Mouse (Mus musculus): Measurements from ENCODE around the gene Nrbf2. TPM values are rescaled to one million over a fixed set of nuclear protein-coding genes. Genes with fewer than 3 reads are reported as not detected.
A peak's percentile ranks its signal among the peaks of the same experiment; 100 is the strongest.

Nrbf2 gene
- polyA plus RNA-seq (2014; fragmentation: Nextera tagmentation; extraction: Ambion mirVana), result 35.7 and 36.1 TPM in 2 replicates

DNA sequence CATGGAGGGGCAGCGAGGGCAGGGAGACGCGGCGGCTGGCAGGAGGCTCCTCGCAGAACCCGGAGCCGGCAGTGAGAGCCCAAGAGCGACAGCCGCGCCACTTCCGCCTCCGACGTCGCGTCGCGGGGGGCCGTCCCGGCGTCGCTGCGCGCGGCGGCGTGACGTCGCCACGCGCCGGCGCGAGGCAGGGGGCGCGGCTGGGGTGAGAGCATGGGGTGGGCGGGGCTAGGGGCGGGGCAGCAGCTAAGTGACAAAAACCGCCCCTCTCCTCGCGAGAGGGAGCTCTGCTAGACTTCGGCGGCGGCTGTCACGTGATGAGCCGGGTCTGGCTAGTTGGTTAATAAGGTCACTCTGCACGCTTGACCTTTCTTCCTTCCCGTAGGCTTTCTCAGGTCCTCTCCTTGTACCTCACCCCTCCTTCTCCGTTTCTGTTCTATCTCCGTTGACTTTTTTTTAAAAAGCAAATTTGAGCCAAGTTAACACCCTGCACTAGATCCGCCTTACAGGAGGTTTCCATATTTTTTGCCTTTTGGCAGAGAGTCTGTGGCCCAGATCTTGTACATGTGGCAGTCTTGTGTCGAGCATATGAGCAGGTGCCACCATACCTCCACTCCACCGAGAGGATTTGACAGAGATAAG, at the start of gene Nrbf2:
Gene Nrbf2, minus strand, starts transcription at position 130 of the 639 bp plus-strand sequence.
- Histone ChIP-seq H3K9me3 (replicated peaks; ENCODE audit: control insufficient read depth, low read length) (no peaks in the 10 kb centered on the region), H3K36me3 (ENCODE audit: control insufficient read depth, insufficient read depth, low read length) (no peaks in the 10 kb centered on the region), H3K9ac (ENCODE audit: low read depth, low read length) (peak within 1 kb of the TSS; percentile 80), H3K4me2 (peak within 1 kb of the TSS; percentile 85), H3K27ac (ENCODE audit: low read depth, low read length) (peak within 1 kb of the TSS; percentile 75), H3K27me3 (ENCODE audit: control insufficient read depth, insufficient read depth, low read length) (no peaks in the 10 kb centered on the region), H3K4me1 (ENCODE audit: control insufficient read depth, insufficient read depth, low read length) (peaks cover 22% of the 10 kb centered on the region), H3K4me3 (ENCODE audit: low read depth, low read length) (peak within 1 kb of the TSS; percentile 76)
- ATAC-seq (replicated peaks; ENCODE audit: insufficient number of reproducible peaks, low FRiP score, low TSS enrichment), result peak; percentile 92
- 4% methylated on average over 47 of the region's 52 CpGs for WGBS (ENCODE audit: insufficient replicate concordance)

DNA sequence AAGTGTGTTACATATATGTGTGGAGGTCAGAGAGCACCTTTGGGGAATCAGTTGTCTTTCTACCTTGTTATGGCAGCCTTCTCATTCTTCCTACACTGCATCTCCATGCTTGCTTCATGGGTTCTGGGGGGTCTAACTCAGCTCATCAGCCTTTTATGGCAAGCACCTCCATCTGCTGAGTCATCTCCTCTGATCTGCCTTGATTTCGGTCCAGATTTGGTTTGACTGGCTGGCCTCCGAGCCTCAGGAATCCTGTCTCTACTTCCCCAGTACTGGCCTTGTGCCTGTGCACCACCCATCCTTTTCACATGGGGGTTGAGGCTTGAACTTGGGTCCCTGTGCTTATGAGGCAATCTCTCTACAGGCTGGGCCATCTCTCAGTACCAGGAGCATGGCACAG, 45.5 kb upstream of the Nrbf2 start:
- no peak overlapping the region for H3K9ac ChIP-seq (ENCODE audit: low read depth, low read length)
- H3K9me3 ChIP-seq (replicated peaks; ENCODE audit: control insufficient read depth, low read length), result no peaks in the 10 kb centered on the region
- no peak for ATAC-seq (replicated peaks; ENCODE audit: insufficient number of reproducible peaks, low FRiP score, low TSS enrichment)
- no peaks in the 10 kb centered on the region for H3K4me1 ChIP-seq (ENCODE audit: control insufficient read depth, insufficient read depth, low read length)
- H3K36me3 ChIP-seq (ENCODE audit: control insufficient read depth, insufficient read depth, low read length), result no peaks in the 10 kb centered on the region
- no peak overlapping the region for H3K27ac ChIP-seq (ENCODE audit: low read depth, low read length)
- no peaks in the 10 kb centered on the region for H3K27me3 ChIP-seq (ENCODE audit: control insufficient read depth, insufficient read depth, low read length)
- no peak overlapping the region for H3K4me3 ChIP-seq (ENCODE audit: low read depth, low read length)
- no peak overlapping the region for H3K4me2 ChIP-seq
- WGBS (ENCODE audit: insufficient replicate concordance), result 80% methylated on average over 2 of the region's 2 CpGs

- no peaks in the 10 kb centered on the region for H3K27me3 ChIP-seq (ENCODE audit: control insufficient read depth, insufficient read depth, low read length)
- ATAC-seq (replicated peaks; ENCODE audit: insufficient number of reproducible peaks, low FRiP score, low TSS enrichment), result no peak
- H3K36me3 ChIP-seq (ENCODE audit: control insufficient read depth, insufficient read depth, low read length), result no peaks in the 10 kb centered on the region
- 29% methylated on average over 11 of the region's 11 CpGs for WGBS (ENCODE audit: insufficient replicate concordance)
- peak overlapping the region; percentile 31 for H3K4me2 ChIP-seq
- no peaks in the 10 kb centered on the region for H3K9me3 ChIP-seq (replicated peaks; ENCODE audit: control insufficient read depth, low read length)
- no peak overlapping the region for H3K4me3 ChIP-seq (ENCODE audit: low read depth, low read length)
- no peak overlapping the region for H3K27ac ChIP-seq (ENCODE audit: low read depth, low read length)
- H3K9ac ChIP-seq (ENCODE audit: low read depth, low read length), result no peak overlapping the region
- H3K4me1 ChIP-seq (ENCODE audit: control insufficient read depth, insufficient read depth, low read length), result no peaks in the 10 kb centered on the region
Observed at GRCm38 (mm10) chr10:67329661-67330060, 44.6 kb upstream of the Nrbf2 start.

- Histone ChIP-seq H3K36me3 (ENCODE audit: control insufficient read depth, insufficient read depth, low read length) (no peaks in the 10 kb centered on the region), H3K4me3 (ENCODE audit: low read depth, low read length) (no peak overlapping the region), H3K4me1 (ENCODE audit: control insufficient read depth, insufficient read depth, low read length) (no peaks in the 10 kb centered on the region), H3K9ac (ENCODE audit: low read depth, low read length) (no peak overlapping the region), H3K27ac (ENCODE audit: low read depth, low read length) (no peak overlapping the region), H3K9me3 (replicated peaks; ENCODE audit: control insufficient read depth, low read length) (no peaks in the 10 kb centered on the region), H3K27me3 (ENCODE audit: control insufficient read depth, insufficient read depth, low read length) (no peaks in the 10 kb centered on the region), H3K4me2 (no peak overlapping the region)
- ATAC-seq (replicated peaks; ENCODE audit: insufficient number of reproducible peaks, low FRiP score, low TSS enrichment), result no peak
- 80% methylated on average over 5 of the region's 5 CpGs for WGBS (ENCODE audit: insufficient replicate concordance)
Observed at GRCm38 (mm10) chr10:67328208-67328607, 43.1 kb upstream of the Nrbf2 start.

GRCm38 (mm10) chr10:67324036-67324435, 38.9 kb upstream of the Nrbf2 start:
- no peak for ATAC-seq (replicated peaks; ENCODE audit: insufficient number of reproducible peaks, low FRiP score, low TSS enrichment)
- Histone ChIP-seq H3K36me3 (ENCODE audit: control insufficient read depth, insufficient read depth, low read length) (no peaks in the 10 kb centered on the region), H3K27me3 (ENCODE audit: control insufficient read depth, insufficient read depth, low read length) (no peaks in the 10 kb centered on the region), H3K4me1 (ENCODE audit: control insufficient read depth, insufficient read depth, low read length) (no peaks in the 10 kb centered on the region), H3K9me3 (replicated peaks; ENCODE audit: control insufficient read depth, low read length) (no peaks in the 10 kb centered on the region), H3K4me2 (no peak overlapping the region), H3K4me3 (ENCODE audit: low read depth, low read length) (no peak overlapping the region), H3K27ac (ENCODE audit: low read depth, low read length) (no peak overlapping the region), H3K9ac (ENCODE audit: low read depth, low read length) (no peak overlapping the region)
- 71% methylated on average over 1 of the region's 1 CpGs for WGBS (ENCODE audit: insufficient replicate concordance)

DNA sequence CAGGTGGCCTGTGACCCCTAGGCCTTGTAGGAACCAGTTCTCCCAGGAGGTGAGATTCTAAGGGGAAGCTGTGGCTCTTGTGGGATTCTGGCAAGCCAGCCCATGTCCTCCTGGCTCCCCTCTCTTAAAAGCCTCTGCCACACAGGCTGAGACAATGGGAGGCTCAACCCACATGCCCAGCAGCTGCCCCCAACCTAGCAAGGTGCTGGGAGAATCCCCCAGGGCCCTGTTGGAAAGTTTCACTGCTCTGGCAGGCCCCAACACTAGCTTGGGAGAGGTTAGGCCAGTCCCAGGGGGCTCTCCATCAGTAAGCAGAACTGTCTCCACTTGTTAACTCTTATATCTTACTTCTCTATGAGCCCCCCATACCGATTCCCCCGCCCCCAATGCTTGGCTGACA, 36.3 kb upstream of the Nrbf2 start:
- no peak for ATAC-seq (replicated peaks; ENCODE audit: insufficient number of reproducible peaks, low FRiP score, low TSS enrichment)
- 87% methylated on average over 2 of the region's 2 CpGs for WGBS (ENCODE audit: insufficient replicate concordance)

DNA sequence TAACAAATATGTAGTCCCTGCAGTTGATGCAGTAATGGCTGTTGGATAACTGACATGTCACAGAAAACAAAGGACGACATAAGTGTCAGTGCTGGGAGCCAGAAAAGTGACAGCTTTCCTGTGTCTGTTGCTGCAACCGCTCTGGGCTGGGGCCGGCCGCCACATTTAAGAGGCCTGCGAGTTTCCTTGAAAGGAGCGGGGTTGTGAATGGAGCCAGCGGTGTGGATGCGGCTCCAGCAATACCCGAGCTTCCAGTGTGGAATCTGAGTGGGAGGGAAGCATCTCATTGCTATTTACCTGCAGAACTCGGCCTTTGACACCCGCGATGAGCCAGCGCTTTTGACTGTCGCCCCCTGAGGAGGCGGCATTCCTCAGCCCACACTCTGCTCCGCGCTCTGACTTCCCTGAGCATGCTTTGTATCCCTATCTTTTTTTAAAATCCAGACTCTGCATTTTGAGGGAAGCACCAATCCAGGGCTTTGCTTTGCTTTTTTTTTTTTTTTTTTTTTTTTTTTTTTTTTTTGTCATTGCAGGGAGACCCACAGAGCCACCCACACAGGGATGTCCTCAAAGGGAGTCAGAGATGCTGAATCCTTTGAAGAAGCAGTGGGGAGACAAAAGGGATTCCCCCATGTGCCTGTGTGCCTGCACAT, 35.2 kb upstream of the Nrbf2 start:
- Histone ChIP-seq H3K27me3 (ENCODE audit: control insufficient read depth, insufficient read depth, low read length) (0 out of 2 replicates have a peak, but pooled peaks cover 4% of the 10 kb centered on the region), H3K4me1 (ENCODE audit: control insufficient read depth, insufficient read depth, low read length) (no peaks in the 10 kb centered on the region), H3K9ac (ENCODE audit: low read depth, low read length) (no peak overlapping the region), H3K4me3 (ENCODE audit: low read depth, low read length) (0 out of 2 replicates have a peak overlapping the region, but pooled peaks have one; percentile 10), H3K9me3 (replicated peaks; ENCODE audit: control insufficient read depth, low read length) (no peaks in the 10 kb centered on the region), H3K36me3 (ENCODE audit: control insufficient read depth, insufficient read depth, low read length) (no peaks in the 10 kb centered on the region), H3K27ac (ENCODE audit: low read depth, low read length) (no peak overlapping the region), H3K4me2 (peak overlapping the region; percentile 61)
- WGBS (ENCODE audit: insufficient replicate concordance), result 16% methylated on average over 17 of the region's 17 CpGs
- no peak for ATAC-seq (replicated peaks; ENCODE audit: insufficient number of reproducible peaks, low FRiP score, low TSS enrichment)

More for the DNA sequence above, 36.3 kb upstream of the Nrbf2 start:
- Histone ChIP-seq H3K4me2 (no peak overlapping the region), H3K27ac (ENCODE audit: low read depth, low read length) (no peak overlapping the region), H3K36me3 (ENCODE audit: control insufficient read depth, insufficient read depth, low read length) (no peaks in the 10 kb centered on the region), H3K4me1 (ENCODE audit: control insufficient read depth, insufficient read depth, low read length) (no peaks in the 10 kb centered on the region), H3K9me3 (replicated peaks; ENCODE audit: control insufficient read depth, low read length) (no peaks in the 10 kb centered on the region), H3K4me3 (ENCODE audit: low read depth, low read length) (no peak overlapping the region), H3K9ac (ENCODE audit: low read depth, low read length) (no peak overlapping the region), H3K27me3 (ENCODE audit: control insufficient read depth, insufficient read depth, low read length) (0 out of 2 replicates have a peak, but pooled peaks cover 4% of the 10 kb centered on the region)

- Histone ChIP-seq H3K9ac (ENCODE audit: low read depth, low read length) (no peak overlapping the region), H3K4me1 (ENCODE audit: control insufficient read depth, insufficient read depth, low read length) (no peaks in the 10 kb centered on the region), H3K27ac (ENCODE audit: low read depth, low read length) (no peak overlapping the region), H3K9me3 (replicated peaks; ENCODE audit: control insufficient read depth, low read length) (no peaks in the 10 kb centered on the region), H3K27me3 (ENCODE audit: control insufficient read depth, insufficient read depth, low read length) (0 out of 2 replicates have a peak, but pooled peaks cover 4% of the 10 kb centered on the region), H3K4me3 (ENCODE audit: low read depth, low read length) (no peak overlapping the region), H3K4me2 (no peak overlapping the region), H3K36me3 (ENCODE audit: control insufficient read depth, insufficient read depth, low read length) (no peaks in the 10 kb centered on the region)
- no peak for ATAC-seq (replicated peaks; ENCODE audit: insufficient number of reproducible peaks, low FRiP score, low TSS enrichment)
- 65% methylated on average over 13 of the region's 13 CpGs for WGBS (ENCODE audit: insufficient replicate concordance)
Observed at GRCm38 (mm10) chr10:67319016-67319725, 34.1 kb upstream of the Nrbf2 start.
